Mouse (Mus musculus) liver, adult 2 months (tissue): ENCODE measurements around the gene Myo6.

Experiments
- CTCF ChIP-seq: fragments of 200-500 bp; IDR thresholded peaks from 2 replicates; pipeline ENCODE4 v1.5.1; 2011; ENCODE audit warnings: low read depth, low read length, control low read depth
- POLR2A ChIP-seq: fragments of 200-500 bp; IDR thresholded peaks from 2 replicates; pipeline ENCODE4 v1.6.1; 2011; ENCODE audit warnings: low read length, control low read depth; ENCODE audit not compliant: insufficient read depth; ENCODE audit errors: extremely low read depth

DNA sequence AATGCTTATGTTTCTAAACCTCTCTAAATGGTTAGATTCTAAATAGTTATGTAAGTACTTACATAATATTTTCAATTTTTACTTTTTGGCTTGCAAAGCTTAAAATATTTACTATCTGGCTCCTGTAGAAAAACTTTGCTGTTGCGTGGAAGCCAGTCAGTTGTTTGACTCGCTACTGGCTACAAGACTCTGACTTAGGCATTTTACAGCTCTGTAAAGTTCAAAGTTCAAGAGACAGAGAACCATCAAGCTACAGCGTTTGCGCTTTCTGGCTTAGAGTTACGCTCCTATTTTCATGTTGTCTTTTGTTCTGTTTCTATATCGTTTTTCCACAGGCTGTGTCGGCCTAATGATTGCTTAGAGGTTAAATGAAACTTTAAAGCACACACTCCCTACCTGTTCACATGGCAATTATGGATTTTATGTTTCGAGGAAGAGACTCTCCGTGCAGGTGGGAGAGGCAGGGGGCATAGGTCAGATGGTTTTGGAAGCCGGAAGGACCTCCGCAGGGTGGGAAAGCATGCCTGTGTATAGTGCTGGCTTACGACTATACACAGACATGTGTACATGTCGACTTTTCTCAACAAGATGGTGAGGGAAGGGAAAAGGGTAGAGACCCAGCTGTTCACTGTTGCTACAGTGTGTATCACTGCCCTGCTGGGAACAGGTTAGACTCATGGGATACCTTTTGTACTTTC lies 171.0 kb downstream of the Myo6 start:
- TF ChIP-seq CTCF (no peak), POLR2A (no peak)
